Comparison of ENCODE assay signal across 22 mouse cellular contexts in the genomic region with DNA sequence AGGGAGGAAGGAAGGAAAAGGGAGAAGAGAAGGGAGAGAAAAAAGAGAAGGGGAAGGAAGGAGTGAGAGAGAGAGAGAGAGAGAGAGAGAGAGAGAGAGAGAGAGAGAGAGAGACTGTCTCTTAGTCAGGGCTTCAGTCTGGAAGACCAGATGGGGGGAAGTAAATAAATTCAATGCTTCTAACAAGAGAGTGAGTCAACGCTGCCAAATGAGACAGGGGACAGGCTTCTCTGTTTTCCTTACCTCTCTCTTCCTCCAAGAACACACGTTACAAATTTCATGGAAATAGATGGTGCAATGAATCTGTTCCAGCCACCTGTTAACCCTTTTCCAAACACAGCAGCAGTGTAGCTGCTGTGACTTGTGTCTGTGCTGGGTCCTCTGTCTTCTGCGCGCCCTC.
DNase-seq lines count a peak whose midpoint lies in the region; ATAC-seq and TF ChIP-seq lines count a peak whose summit lies in the region.
"Had no signal": no experiment of that assay in that cellular context is flagged by ENCODE, and none has a peak within 500 bp of the region (broad histone marks: within the 10 kb centered on the region; RNA-seq: fewer than 3 reads in every experiment).

No protein-coding gene starts in this region.

- DNase-seq in forebrain, postnatal 0 days, result peak; percentile 34
- no peak for DNase-seq in forebrain, embryonic 10.5 days (ENCODE audit: extremely low spot score, low spot score)
- DNase-seq in layer of hippocampus, postnatal 14 days (ENCODE audit: low spot score in 2 of 2), result peak; percentile 7 to 26
- DNase-seq in layer of hippocampus, adult 11-12 months (ENCODE audit: low spot score), result no peak
- peak; percentile 2 for DNase-seq in telencephalon, adult 2 months (ENCODE audit: low read depth, low spot score)
- DNase-seq: adrenal gland, adult 2 months; adrenal gland, postnatal 14 days; cerebellum, adult 18-20 months; cerebellum, adult 9-10 months; cerebellum, postnatal 14 days; gastrocnemius, adult 2 months; gastrocnemius, postnatal 14 days; heart, adult 11 months had no signal

- TF ChIP-seq CTCF in forebrain, postnatal 0 days (IDR thresholded peaks at IDR 0.05; ENCODE audit: low read depth), result no peak

- H3K27ac ChIP-seq in forebrain, postnatal 0 days (ENCODE audit: low read depth, low read length), result no peak overlapping the region
- H3K27ac ChIP-seq in forebrain, embryonic 10.5 days, result no peak overlapping the region
- no peak overlapping the region for H3K27ac ChIP-seq in intestine, embryonic 16.5 days (ENCODE audit: low read length)
- H3K27ac ChIP-seq: embryonic facial prominence, embryonic 12.5 days; forebrain, embryonic 13.5 days; gastrocnemius, adult 2 months; hindbrain, embryonic 12.5 days; hindbrain, embryonic 15.5 days had no signal

- H3K36me3 ChIP-seq in forebrain, postnatal 0 days (ENCODE audit: insufficient read depth), result no peaks in the 10 kb centered on the region
- no peaks in the 10 kb centered on the region for H3K36me3 ChIP-seq in forebrain, embryonic 10.5 days (replicated peaks)
- no peaks in the 10 kb centered on the region for H3K36me3 ChIP-seq in intestine, embryonic 16.5 days (ENCODE audit: control insufficient read depth, insufficient read depth, low read length)
- H3K36me3 ChIP-seq: embryonic facial prominence, embryonic 12.5 days; hindbrain, embryonic 12.5 days; hindbrain, embryonic 15.5 days had no signal

- no peaks in the 10 kb centered on the region for H3K9me3 ChIP-seq in forebrain, postnatal 0 days (ENCODE audit: low read length)
- H3K9me3 ChIP-seq in forebrain, embryonic 10.5 days, result no peaks in the 10 kb centered on the region
- no peaks in the 10 kb centered on the region for H3K9me3 ChIP-seq in intestine, embryonic 16.5 days (ENCODE audit: control insufficient read depth, low read length)
- H3K9me3 ChIP-seq: embryonic facial prominence, embryonic 12.5 days; forebrain, embryonic 13.5 days; hindbrain, embryonic 12.5 days; hindbrain, embryonic 15.5 days had no signal

- H3K27me3 ChIP-seq in forebrain, postnatal 0 days (ENCODE audit: insufficient read depth, low read length), result no peaks in the 10 kb centered on the region
- H3K27me3 ChIP-seq in forebrain, embryonic 10.5 days (ENCODE audit: poor library complexity, severe bottlenecking), result no peaks in the 10 kb centered on the region
- H3K27me3 ChIP-seq in intestine, embryonic 16.5 days (replicated peaks; ENCODE audit: control insufficient read depth, insufficient read depth, low read length), result no peaks in the 10 kb centered on the region
- H3K27me3 ChIP-seq: embryonic facial prominence, embryonic 12.5 days; forebrain, embryonic 13.5 days; hindbrain, embryonic 12.5 days; hindbrain, embryonic 15.5 days had no signal

- H3K9ac ChIP-seq in forebrain, postnatal 0 days, result no peak overlapping the region
- no peak overlapping the region for H3K9ac ChIP-seq in intestine, embryonic 16.5 days (ENCODE audit: low read depth, low read length)
- H3K9ac ChIP-seq: embryonic facial prominence, embryonic 12.5 days; forebrain, embryonic 13.5 days; hindbrain, embryonic 12.5 days; hindbrain, embryonic 15.5 days had no signal

- 65% methylated on average over 4 of the region's 4 CpGs for WGBS in forebrain, postnatal 0 days
- 78% methylated on average over 4 of the region's 4 CpGs for WGBS in forebrain, embryonic 10.5 days
- WGBS in intestine, embryonic 16.5 days, result 49% methylated on average over 4 of the region's 4 CpGs

- peak; percentile 82 for ATAC-seq in forebrain, postnatal 0 days
- no peak for ATAC-seq in intestine, embryonic 16.5 days
- ATAC-seq: CD4-positive, CD25-positive, alpha-beta regulatory T cell, adult 4 months; forebrain, embryonic 13.5 days; forebrain, embryonic 16.5 days had no signal

- H3K4me3 ChIP-seq in forebrain, postnatal 0 days (ENCODE audit: low read depth, low read length), result no peak overlapping the region
- no peak overlapping the region for H3K4me3 ChIP-seq in forebrain, embryonic 10.5 days
- H3K4me3 ChIP-seq in intestine, embryonic 16.5 days (ENCODE audit: low read length), result no peak overlapping the region
- H3K4me3 ChIP-seq: embryonic facial prominence, embryonic 12.5 days; erythroblast, embryonic 14.5 days; forebrain, embryonic 13.5 days; gastrocnemius, adult 2 months; hindbrain, embryonic 12.5 days; hindbrain, embryonic 15.5 days had no signal

- H3K4me2 ChIP-seq in forebrain, postnatal 0 days (ENCODE audit: low read depth), result no peak overlapping the region
- no peak overlapping the region for H3K4me2 ChIP-seq in intestine, embryonic 16.5 days (ENCODE audit: low read depth, low read length)
- H3K4me2 ChIP-seq: embryonic facial prominence, embryonic 12.5 days; forebrain, embryonic 13.5 days; heart, embryonic 11.5 days; hindbrain, embryonic 12.5 days; hindbrain, embryonic 15.5 days had no signal

- H3K4me1 ChIP-seq in forebrain, postnatal 0 days (ENCODE audit: insufficient read depth), result no peaks in the 10 kb centered on the region
- peaks cover 24% of the 10 kb centered on the region for H3K4me1 ChIP-seq in forebrain, embryonic 10.5 days
- H3K4me1 ChIP-seq in intestine, embryonic 16.5 days (ENCODE audit: control insufficient read depth, insufficient read depth, low read length), result no peaks in the 10 kb centered on the region
- H3K4me1 ChIP-seq: forebrain, embryonic 13.5 days; hindbrain, embryonic 12.5 days; hindbrain, embryonic 15.5 days had no signal

Comparison
In these comparisons a context has a peak if more than half of its experiments do, and no peak if none do; other contexts are left out.
1. DNase-seq: peak in forebrain, postnatal 0 days (single experiment), layer of hippocampus, postnatal 14 days (2 of 2) and telencephalon, adult 2 months (single experiment); none in forebrain, embryonic 10.5 days (single experiment) and layer of hippocampus, adult 11-12 months (single experiment).